Mouse (Mus musculus) E14TG2a.4 (cell line): ENCODE results near the gene Gpr183.

ENCODE experiments used
- H3K27me3 ChIP-seq: 2 replicates; pipeline ENCODE4 v1.6.1; 2014; ENCODE audit warnings: low read length, control low read depth; ENCODE audit not compliant: insufficient read depth
- H3K36me3 ChIP-seq: 2 replicates; pipeline ENCODE4 v1.6.1; 2014; ENCODE audit warnings: low read length, control low read depth; ENCODE audit not compliant: insufficient read depth
- H3K4me1 ChIP-seq: replicated peaks from 2 replicates; pipeline ENCODE4 v1.6.1; 2014; ENCODE audit warnings: low read depth, low read length, control low read depth
- H3K4me3 ChIP-seq: replicated peaks from 2 replicates; pipeline ENCODE4 v1.5.1; 2014; ENCODE audit warnings: mild to moderate bottlenecking, low read length
- H3K9me3 ChIP-seq: 2 replicates; pipeline ENCODE4 v1.6.1; 2014; ENCODE audit warnings: low read length, control low read depth
- CTCF ChIP-seq: conservative IDR thresholded peaks from 2 replicates; pipeline ENCODE4 v1.5.1; 2014; ENCODE audit warnings: low read length
- NANOG ChIP-seq: IDR thresholded peaks from 2 replicates; pipeline ENCODE4 v1.6.1; 2014; ENCODE audit warnings: borderline replicate concordance, low read length, mixed read lengths
- POU5F1 ChIP-seq: IDR thresholded peaks from 2 replicates; pipeline ENCODE4 v1.6.1; 2014; ENCODE audit warnings: low read length, borderline replicate concordance

Gpr183 gene

DNA sequence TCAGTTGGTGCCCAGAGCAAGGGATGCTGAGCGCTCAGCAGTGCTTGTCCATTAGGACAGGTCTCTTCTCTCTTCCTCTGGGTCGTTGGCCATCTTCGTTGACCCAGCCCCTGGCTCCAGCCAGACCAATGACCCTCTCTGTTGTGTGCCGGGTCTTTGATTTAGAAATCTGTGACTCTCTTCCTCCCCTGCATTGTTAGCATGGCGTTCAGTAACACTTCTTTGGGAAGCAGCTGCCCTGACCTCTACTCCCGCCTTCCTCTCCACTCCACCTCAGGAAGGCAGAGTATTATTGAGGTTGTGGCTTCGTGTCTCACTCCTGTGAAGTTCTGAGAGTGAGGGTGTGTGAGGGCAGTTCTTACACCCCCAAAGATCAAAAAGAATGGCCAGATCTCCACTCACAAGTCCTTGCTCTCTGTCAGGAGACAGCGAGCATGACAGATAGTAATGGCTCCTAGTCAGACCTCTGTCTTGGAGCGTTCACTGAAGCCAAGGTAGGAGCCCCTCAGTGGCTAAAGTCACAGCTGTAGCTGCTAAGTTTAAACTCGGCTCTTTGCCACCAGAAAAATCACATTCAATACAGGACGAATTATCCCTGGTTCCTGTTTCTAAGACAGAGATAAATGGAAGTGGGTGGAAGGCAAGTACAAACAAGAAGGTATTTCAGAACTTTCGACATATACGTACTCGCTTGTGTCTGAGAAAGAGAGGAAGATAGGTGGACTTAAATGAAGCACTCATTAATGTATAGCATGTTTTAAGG, 2.7 kb downstream of the Gpr183 start:
- peaks cover 6% of the 10 kb centered on the region; the same call in 1 of the 2 replicates for H3K4me1 ChIP-seq
- no peak for TF ChIP-seq NANOG
- no peaks in the 10 kb centered on the region for H3K27me3 ChIP-seq
- no peaks in the 10 kb centered on the region for H3K9me3 ChIP-seq
- H3K4me3 ChIP-seq: no peak overlapping the region
- 0 out of 2 replicates have a peak, but pooled peaks cover 7% of the 10 kb centered on the region for H3K36me3 ChIP-seq

DNA sequence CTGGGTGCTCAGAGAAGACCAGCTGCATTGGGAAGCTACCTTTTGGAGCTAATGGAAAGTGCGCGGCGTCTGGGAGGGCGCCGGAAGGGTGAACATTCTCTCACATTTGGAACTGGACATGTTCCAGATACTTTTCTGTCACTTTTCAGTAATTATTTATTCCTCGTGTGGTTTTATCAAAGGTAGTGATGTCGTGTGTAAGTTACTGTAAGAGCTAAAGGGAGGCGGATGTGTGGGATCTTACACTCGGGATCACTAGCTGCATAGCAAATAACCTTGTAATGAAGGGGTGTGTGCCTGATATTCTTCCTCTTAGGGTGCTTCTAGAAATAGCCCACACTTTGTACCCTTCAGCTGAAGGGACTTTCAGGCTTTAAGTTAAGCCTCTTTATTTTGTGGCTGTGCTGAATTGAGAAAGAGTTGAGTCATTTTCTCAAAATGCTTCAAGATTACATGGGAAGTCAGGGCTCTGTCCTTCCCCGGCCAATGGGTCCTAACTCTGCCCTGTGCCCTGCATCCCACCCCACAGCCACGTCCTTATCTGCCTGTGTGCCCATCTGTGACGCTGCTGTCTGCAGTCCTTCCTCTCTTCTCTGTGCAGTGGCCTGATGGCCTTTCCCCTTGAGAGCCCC, 3.4 kb downstream of the Gpr183 start:
- TF ChIP-seq POU5F1: no peak
- no peak for TF ChIP-seq NANOG
- TF ChIP-seq CTCF: no peak
- 0 out of 2 replicates have a peak, but pooled peaks cover 7% of the 10 kb centered on the region for H3K36me3 ChIP-seq
- H3K4me1 ChIP-seq: peaks cover 6% of the 10 kb centered on the region; the same call in 1 of the 2 replicates
- H3K4me3 ChIP-seq: no peak overlapping the region
- no peaks in the 10 kb centered on the region for H3K9me3 ChIP-seq
- no peaks in the 10 kb centered on the region for H3K27me3 ChIP-seq

- no peaks in the 10 kb centered on the region for H3K27me3 ChIP-seq
- no peaks in the 10 kb centered on the region for H3K9me3 ChIP-seq
- H3K36me3 ChIP-seq: 0 out of 2 replicates have a peak, but pooled peaks cover 7% of the 10 kb centered on the region
- H3K4me1 ChIP-seq: peaks cover 6% of the 10 kb centered on the region; the same call in 1 of the 2 replicates
- TF ChIP-seq POU5F1: no peak
- no peak for TF ChIP-seq NANOG
- no peak for TF ChIP-seq CTCF
- H3K4me3 ChIP-seq: no peak overlapping the region
These were observed 4.0 kb downstream of the Gpr183 start for GRCm38 (mm10) chr14:121960997-121961396.

- H3K36me3 ChIP-seq: 0 out of 2 replicates have a peak, but pooled peaks cover 7% of the 10 kb centered on the region
- no peaks in the 10 kb centered on the region for H3K9me3 ChIP-seq
- peaks cover 6% of the 10 kb centered on the region; the same call in 1 of the 2 replicates for H3K4me1 ChIP-seq
- no peak for TF ChIP-seq CTCF
- no peak for TF ChIP-seq NANOG
- no peak for TF ChIP-seq POU5F1
- H3K4me3 ChIP-seq: no peak overlapping the region
- no peaks in the 10 kb centered on the region for H3K27me3 ChIP-seq
These were observed 4.5 kb downstream of the Gpr183 start for GRCm38 (mm10) chr14:121960531-121960930.

GRCm38 (mm10) chr14:121960031-121960430, 5.0 kb downstream of the Gpr183 start:
- no peaks in the 10 kb centered on the region for H3K27me3 ChIP-seq
- H3K4me3 ChIP-seq: no peak overlapping the region
- H3K36me3 ChIP-seq: peaks cover 10% of the 10 kb centered on the region; the same call in 1 of the 2 replicates
- peaks cover 6% of the 10 kb centered on the region; the same call in 1 of the 2 replicates for H3K4me1 ChIP-seq
- TF ChIP-seq NANOG (no peak), POU5F1 (no peak), CTCF (no peak)
- H3K9me3 ChIP-seq: no peaks in the 10 kb centered on the region

GRCm38 (mm10) chr14:121959538-121959980, 5.4 kb downstream of the Gpr183 start:
- no peak for TF ChIP-seq POU5F1
- no peak for TF ChIP-seq NANOG
- TF ChIP-seq CTCF: no peak
- peaks cover 6% of the 10 kb centered on the region; the same call in 1 of the 2 replicates for H3K4me1 ChIP-seq
- no peaks in the 10 kb centered on the region for H3K9me3 ChIP-seq
- no peak overlapping the region for H3K4me3 ChIP-seq
- peaks cover 14% of the 10 kb centered on the region for H3K36me3 ChIP-seq
- no peaks in the 10 kb centered on the region for H3K27me3 ChIP-seq

- Histone ChIP-seq H3K9me3 (no peaks in the 10 kb centered on the region), H3K36me3 (peaks cover 21% of the 10 kb centered on the region), H3K27me3 (no peaks in the 10 kb centered on the region), H3K4me3 (no peak overlapping the region), H3K4me1 (peaks cover 8% of the 10 kb centered on the region)
- TF ChIP-seq NANOG (no peak), POU5F1 (no peak), CTCF (no peak)
These were observed 6.1 kb downstream of the Gpr183 start for GRCm38 (mm10) chr14:121958751-121959537.
